Mouse (Mus musculus): Measurements from ENCODE around the gene Cmpk2. TPM values are rescaled to one million over a fixed set of nuclear protein-coding genes. Genes with fewer than 3 reads are reported as not detected.

Gene Cmpk2
- polyA plus RNA-seq, 1 experiment = 16.7 TPM

GRCm38 (mm10) chr12:26524943-26525697, 56.1 kb downstream of the Cmpk2 start:
- no peak overlapping the region for H3K4me3 ChIP-seq (ENCODE audit: insufficient read depth, low read length)
- H3K4me1 ChIP-seq (ENCODE audit: control insufficient read depth, insufficient read depth, low read length) = peaks cover 1% of the 10 kb centered on the region; the same call in 1 of the 2 replicates
- no peak for TF ChIP-seq POLR2A (IDR thresholded peaks at IDR 0.05; ENCODE audit: extremely low read depth, insufficient read depth, low read length)
- no peak for TF ChIP-seq CTCF (IDR thresholded peaks at IDR 0.05; ENCODE audit: extremely low read depth, insufficient read depth, low read length)
- no peak overlapping the region for H3K27ac ChIP-seq (ENCODE audit: insufficient read depth, low read length)

DNA sequence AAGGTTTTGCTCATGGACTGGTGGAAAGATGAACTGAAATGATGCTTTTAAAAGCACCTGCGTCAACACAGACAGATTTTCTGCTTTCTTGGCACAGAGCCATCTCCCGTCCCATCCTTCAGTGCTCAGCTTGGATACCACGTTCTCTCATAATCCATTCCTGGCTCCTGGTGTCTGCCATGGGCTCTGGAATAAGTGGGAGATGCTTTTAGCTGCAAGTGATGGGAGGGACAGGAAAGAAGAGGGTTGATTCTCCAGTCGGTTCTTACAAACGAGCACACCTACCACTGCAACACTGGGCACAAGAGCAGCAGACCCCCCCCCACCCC, 56.7 kb downstream of the Cmpk2 start:
- TF ChIP-seq POLR2A (IDR thresholded peaks at IDR 0.05; ENCODE audit: extremely low read depth, insufficient read depth, low read length) (no peak), CTCF (IDR thresholded peaks at IDR 0.05; ENCODE audit: extremely low read depth, insufficient read depth, low read length) (no peak)
- Histone ChIP-seq H3K27ac (ENCODE audit: insufficient read depth, low read length) (no peak overlapping the region), H3K4me1 (ENCODE audit: control insufficient read depth, insufficient read depth, low read length) (peaks cover 1% of the 10 kb centered on the region; the same call in 1 of the 2 replicates), H3K4me3 (ENCODE audit: insufficient read depth, low read length) (no peak overlapping the region)

Other genes starting within 250 kb of the Cmpk2 start
- gene Rnf144a, start 54.0 kb upstream of the Cmpk2 start, polyA plus RNA-seq (2012; rRNA removed) = 17.5 and 17.7 TPM in 2 replicates
- 0.81 and 0.94 TPM in 2 replicates for gene Rsad2, start 12.8 kb upstream of the Cmpk2 start, polyA plus RNA-seq (2012; rRNA removed)